Mouse (Mus musculus) heart, postnatal 0 days (tissue): Measurements from ENCODE around the gene Tmcc2.

ENCODE experiments used
- CTCF ChIP-seq: IDR thresholded peaks from 2 replicates; pipeline ENCODE4 v1.5.1; 2016; ENCODE audit warnings: antibody characterized with exemption, control low read depth, low read depth
- EP300 ChIP-seq: IDR thresholded peaks from 2 replicates; pipeline ENCODE4 v1.6.1; 2016; ENCODE audit warnings: antibody characterized with exemption, low read depth

- TF ChIP-seq CTCF (no peak), EP300 (no peak)
Measured at GRCm38 (mm10) chr1:132353389-132353788, 37.7 kb downstream of the Tmcc2 start.
